Mouse (Mus musculus) thymus, postnatal 10 days (tissue): ENCODE data around the gene Atp23.

Source experiments
- DNase-seq, 2 experiments: peaks; one replicate each; pipeline ENCODE4 v3.0.0; 2021; ENCODE audit warnings: low spot score in 2 of 2

Gene Atp23

GRCm38 (mm10) chr10:126900821-126901487, at the start of gene Atp23:
Atp23 (minus strand) TSS chr10:126901355.
- peak; percentile 83 to 92 for DNase-seq

DNA sequence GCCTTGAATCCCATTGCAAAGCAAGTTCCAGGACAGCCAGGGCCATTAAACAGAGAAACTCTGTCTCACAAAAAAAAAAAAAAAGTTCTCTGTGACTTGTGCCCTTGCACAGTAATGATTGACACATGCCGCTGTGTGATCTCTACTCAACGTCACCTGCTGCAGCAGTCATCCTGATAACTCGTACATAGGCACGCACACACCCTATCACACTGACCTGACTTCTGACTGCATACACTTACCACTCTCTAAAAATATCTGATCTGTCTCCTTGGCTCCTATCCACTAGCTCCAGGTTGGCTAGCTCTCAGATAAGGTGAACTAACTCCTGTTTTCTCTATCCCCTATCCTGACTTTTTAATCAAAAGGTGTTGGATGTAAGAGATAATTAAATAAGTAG, 49.4 kb upstream of the Atp23 start:
- no peak for DNase-seq

DNA sequence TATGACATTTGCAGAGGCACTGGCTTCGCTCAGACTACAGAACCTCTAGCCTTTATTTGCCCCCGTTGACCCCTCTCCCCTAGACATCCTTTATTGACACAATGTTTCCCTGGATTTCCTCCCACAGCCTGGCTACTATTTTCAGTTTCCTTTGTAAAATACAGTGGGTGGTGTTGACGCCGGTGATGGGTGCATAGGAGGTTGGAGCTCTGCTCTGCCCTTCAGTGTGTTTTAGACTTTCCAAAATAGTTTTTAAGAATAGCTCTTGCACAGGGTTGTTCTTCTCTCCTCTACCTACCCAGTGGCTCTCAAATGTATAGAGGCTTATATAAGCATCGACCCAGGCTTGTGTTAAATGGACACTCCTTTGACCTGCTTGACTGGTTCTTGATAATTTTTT, 48.7 kb upstream of the Atp23 start:
- no peak for DNase-seq

DNA sequence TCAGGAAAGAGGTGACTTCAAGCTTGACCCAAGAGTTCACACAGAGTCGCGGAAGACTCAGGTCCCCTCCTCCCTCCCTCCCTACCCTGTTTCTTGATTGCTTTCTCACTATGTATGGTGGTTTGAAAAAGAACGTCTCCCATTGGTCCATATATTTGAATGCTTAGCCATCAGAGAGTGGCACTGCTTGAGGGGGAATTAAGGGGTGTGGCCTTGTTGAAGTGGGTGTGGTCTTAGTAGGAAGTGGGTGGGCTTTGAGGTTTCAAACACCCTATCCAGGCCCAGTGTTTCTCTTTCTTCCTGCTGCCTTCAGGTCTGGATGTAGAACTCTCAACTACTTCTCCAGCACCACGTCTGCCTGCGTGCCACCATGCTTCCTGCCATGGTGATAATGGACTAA, 44.4 kb upstream of the Atp23 start:
- DNase-seq = no peak

- DNase-seq = no peak
Measured at GRCm38 (mm10) chr10:126940949-126941348, 39.8 kb upstream of the Atp23 start.

DNA sequence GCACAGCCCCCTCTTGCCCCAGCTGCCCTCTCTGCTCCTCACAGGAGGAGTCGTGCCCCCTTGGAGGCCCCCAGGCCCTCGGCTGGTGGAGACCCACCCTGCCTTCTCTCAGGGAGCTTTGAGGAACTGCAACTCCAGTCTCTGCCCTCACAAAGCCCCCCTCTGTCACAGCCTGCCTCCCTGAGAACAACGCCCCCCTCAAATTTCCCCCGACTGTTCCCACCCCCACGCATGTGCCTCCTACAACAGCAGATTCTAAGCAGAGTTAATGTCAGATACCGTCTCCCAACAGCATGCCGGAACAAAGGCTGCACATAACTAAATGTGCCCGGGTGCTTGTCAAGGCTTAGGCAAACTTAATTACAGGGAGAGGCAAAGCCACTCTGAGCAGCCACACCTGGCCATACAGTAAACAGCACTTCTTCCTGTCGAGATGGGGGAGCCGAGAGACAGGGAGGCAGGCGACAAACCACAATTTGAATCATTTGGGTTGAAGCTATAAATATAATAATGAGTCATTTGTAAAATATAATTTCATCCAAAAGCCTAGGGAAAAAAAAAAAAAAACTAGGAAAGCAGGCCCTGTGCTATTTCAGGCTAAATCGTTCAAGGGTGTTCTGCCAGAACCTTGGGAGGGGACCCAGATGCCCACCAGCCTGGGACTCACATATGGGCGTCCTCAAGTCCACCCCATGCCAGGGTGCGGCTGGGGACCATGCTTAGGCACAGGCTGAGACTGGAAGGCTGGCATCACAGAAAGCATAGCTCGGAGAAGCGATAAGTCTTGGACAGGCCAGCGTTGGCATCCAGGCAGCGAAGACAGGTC, 34.6 kb upstream of the Atp23 start:
- peak; percentile 40 to 41 for DNase-seq

DNA sequence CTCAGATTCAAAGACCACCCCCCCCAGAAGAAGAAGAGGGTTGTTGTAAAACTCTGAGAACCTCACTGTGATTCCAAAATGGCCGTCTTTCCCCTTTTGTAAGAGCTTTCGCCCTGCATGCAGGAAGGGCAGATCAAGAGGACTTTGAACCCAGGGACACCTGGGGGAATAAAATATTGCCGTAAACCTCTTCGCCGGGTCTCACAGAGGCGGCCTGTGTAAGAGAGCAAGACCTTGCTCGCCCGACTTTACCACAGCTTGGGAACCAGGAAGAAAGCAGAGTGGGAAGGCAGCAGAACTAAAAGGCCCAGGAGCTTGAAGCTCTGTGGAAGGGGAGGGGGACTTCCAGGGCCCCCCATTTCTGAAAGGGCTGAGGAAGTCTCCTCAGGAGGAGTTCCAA, 34.0 kb upstream of the Atp23 start:
- DNase-seq = peak in 1 of 2 experiments; percentile 11

- DNase-seq = no peak
Measured at GRCm38 (mm10) chr10:126934561-126934960, 33.4 kb upstream of the Atp23 start.

- DNase-seq = no peak
Measured at GRCm38 (mm10) chr10:126931760-126932139, 30.6 kb upstream of the Atp23 start.

DNA sequence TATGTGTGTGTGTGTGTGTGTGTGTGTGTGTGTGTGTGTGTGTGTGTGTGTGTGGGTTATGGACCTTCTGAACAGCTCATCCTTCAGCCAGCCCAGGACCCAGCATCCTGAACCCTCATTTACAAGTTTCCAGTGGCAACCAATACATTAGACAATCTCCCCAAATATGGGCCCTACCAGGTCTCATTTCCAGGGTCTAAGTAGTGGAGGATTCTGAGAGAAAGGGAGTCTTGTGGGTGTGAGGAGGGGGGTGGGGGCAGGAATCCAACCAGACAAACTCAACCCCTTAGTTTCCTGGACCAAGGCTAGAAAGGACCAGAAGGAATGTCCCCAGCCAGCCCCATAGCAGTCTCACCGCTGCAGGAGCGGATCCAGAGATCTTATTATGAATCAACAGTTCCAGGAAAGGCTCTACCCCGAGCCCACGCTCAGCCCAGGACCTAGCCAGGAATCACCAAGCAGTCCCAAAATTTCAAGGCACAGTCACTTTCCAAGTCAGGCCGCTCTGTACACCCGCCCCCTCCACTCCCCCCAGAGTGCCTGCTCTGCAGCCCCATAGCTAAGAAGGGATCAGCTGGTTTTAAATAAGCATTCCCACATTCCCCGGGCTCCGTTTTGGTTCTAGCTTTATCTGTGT, 30.1 kb upstream of the Atp23 start:
- DNase-seq = no peak

- DNase-seq = no peak
Measured at GRCm38 (mm10) chr10:126930270-126931121, 29.3 kb upstream of the Atp23 start.

DNA sequence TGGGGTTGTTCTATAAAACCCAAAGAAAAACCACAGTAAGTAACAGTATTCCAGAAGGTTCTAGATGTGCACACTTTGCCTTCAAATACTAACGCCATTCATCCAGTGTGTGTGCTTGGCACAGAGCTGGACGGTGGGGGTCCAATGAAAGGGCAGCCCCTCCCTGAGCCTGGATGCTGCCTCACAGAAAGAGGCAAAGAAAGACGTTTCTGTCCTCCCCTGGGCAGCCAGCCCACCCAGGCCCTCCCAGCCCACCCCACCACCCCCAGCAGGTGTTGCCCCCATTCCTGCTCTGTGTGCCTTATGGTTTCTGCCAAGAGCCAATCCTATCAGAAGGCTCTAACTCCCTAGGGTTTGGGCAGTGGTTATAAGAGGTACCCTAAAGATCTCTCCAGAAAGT, 28.4 kb upstream of the Atp23 start:
- DNase-seq = no peak

DNA sequence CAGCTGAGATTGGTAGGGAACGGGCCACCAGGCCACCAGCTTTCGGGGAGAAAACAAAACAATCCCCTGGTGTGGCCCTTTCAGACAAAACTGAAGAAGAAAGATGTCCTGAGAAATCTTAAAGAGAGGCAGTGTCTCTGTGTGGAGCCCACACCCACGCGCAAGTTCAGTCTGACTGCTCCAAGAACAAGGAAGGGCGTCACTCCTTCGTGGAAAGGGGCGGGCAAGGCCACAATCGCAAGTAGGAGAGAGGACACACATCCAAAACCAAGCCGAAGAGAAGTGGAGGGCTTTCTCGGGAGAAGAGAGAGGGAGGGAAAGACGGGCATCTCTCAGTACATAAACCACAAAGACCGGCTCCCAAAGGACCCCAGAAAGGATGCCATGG, 27.7 kb upstream of the Atp23 start:
- no peak for DNase-seq

- no peak for DNase-seq
Measured at GRCm38 (mm10) chr10:126928011-126928818, 27.1 kb upstream of the Atp23 start.

DNA sequence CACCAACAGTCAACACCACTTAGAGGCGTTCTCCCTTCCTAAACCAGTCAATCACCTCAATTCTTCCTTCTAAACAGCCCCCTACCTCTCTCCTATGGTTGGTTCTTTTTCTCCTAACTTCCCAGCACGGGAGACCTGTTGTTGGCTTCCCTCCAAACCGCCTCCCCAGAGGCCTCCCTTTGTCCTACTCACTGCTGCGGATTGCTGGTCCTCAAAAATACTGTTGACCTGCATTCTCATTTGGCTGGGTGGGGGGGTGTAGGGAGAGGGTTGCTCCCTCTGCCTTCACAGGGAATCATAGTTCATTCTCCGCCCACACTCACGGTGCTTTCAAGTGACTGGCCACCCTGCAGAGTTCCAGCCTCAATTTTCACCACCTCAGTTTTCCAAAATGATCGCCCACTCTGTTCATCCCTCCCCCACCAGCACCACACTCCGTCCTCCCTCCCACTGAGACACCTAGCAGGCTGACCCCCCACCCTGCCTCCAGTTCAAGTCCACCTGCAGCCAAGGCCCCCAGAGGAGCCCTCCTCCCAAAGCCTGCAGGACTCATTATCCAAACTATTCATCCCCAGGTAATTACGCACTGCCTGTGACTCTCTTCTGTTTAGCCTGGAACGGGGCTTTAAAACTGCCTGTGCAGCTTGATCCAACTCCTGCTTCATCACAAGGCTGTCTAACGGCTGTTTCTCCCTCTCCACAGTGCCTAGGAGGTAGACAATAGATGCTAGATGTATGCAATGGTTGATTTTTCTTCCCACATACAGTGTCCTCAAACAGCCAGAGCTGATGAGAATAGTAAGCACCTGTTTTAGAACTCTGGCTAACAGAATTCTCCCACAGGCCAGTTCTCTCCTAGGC, 26.2 kb upstream of the Atp23 start:
- no peak for DNase-seq

DNA sequence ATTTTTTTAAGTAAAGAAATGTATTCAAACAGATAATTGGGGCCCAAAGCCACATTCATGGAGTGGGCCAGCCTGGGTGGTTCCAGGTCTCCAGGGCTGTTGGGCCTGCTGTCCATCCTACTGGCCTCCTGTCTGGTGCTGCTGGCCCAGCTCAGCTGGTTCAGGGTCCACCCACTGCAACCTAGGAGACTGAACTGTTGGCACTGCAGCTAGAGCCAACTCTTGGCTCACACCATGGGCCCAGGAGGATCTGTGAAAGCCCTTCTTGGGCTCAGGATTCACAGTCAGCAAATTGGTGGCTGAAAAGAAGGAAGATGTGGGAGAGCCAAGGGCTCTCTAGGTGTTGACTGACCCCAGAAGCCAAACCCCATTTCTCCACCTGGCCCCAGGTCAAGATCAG, 24.2 kb upstream of the Atp23 start:
- no peak for DNase-seq

- no peak for DNase-seq
Measured at GRCm38 (mm10) chr10:126924087-126924486, 22.9 kb upstream of the Atp23 start.

GRCm38 (mm10) chr10:126920220-126920619, 19.1 kb upstream of the Atp23 start:
- no peak for DNase-seq

DNA sequence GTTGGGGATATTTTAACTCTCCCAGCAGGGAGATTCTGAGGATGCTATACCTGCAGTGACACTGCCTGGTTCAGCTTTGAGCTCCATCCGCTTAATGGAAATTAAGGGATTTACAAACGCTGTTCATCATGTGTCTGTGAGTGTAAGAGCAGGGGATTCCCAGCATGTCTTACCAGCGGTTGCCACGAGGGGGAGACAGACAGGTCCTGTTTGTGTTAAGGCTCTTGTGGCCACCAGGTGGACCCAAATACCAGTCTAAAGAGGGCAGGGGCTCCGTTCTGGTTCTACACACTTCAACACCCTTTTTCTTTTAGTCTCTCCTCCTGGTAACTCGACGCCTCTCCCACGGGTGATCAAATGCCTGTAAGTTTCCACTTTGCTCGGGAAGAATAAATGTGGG, 17.9 kb upstream of the Atp23 start:
- peak; percentile 78 to 93 for DNase-seq

DNA sequence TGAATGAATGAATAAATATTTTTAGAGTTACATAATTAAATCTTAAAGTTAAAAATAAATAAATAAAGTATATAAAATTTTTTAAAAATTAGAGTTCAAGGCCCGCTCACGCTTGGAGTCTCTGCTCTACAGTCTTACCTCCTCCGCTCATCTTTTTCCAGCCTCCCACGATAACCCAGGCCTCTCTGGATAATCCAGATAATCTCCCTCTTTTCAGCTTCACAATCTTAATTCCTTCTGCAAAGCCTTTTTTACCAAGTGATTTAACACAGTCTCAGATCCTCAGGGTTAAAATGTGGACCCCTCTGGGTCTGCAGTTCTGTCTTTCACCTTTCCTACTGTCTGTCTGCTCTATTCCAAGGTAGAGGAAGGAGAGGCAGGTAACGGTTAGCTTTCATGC, 13.1 kb upstream of the Atp23 start:
- no peak for DNase-seq
